Mouse (Mus musculus) small intestine, adult 2 months (tissue): ENCODE data around the gene Stag1. TPM values are rescaled to one million over a fixed set of nuclear protein-coding genes. Genes with fewer than 3 reads are reported as not detected.

ENCODE experiments used
- H3K27ac ChIP-seq: fragments of 200-500 bp; 2 replicates; pipeline ENCODE4 v1.5.1; 2012; ENCODE audit warnings: low read depth, low read length, control low read depth, inconsistent platforms; ENCODE audit not compliant: insufficient read depth
- H3K27me3 ChIP-seq: fragments of 200-500 bp; 2 replicates; pipeline ENCODE4 v1.6.1; 2012; ENCODE audit warnings: mild to moderate bottlenecking, moderate library complexity, low read length, inconsistent platforms; ENCODE audit not compliant: control insufficient read depth, insufficient read depth
- H3K36me3 ChIP-seq: fragments of 200-500 bp; 2 replicates; pipeline ENCODE4 v1.6.1; 2012; ENCODE audit warnings: mild to moderate bottlenecking, low read length, control low read depth, inconsistent platforms; ENCODE audit not compliant: control insufficient read depth, insufficient read depth
- H3K4me1 ChIP-seq: fragments of 200-500 bp; 2 replicates; pipeline ENCODE4 v1.6.1; 2012; ENCODE audit warnings: low read length, inconsistent platforms, mixed read lengths; ENCODE audit not compliant: control insufficient read depth, insufficient read depth, insufficient read length
- H3K4me3 ChIP-seq: fragments of 200-500 bp; 2 replicates; pipeline ENCODE4 v1.5.1; 2012; ENCODE audit warnings: low read depth, mild to moderate bottlenecking, control low read depth, inconsistent platforms, low read length, moderate library complexity
- CTCF ChIP-seq: fragments of 200-500 bp; IDR thresholded peaks from 2 replicates; pipeline ENCODE4 v1.5.1; 2012; ENCODE audit warnings: low read depth, mild to moderate bottlenecking, control low read depth, inconsistent platforms, low read length, moderate library complexity, mixed read lengths; ENCODE audit not compliant: insufficient replicate concordance, insufficient read length; ENCODE audit errors: extremely low read depth
- POLR2A ChIP-seq: fragments of 200-500 bp; IDR thresholded peaks from 2 replicates; pipeline ENCODE4 v1.6.1; 2012; ENCODE audit warnings: low read depth, mild to moderate bottlenecking, control low read depth, inconsistent platforms, low read length, moderate library complexity
- WGBS: fragments of 180-500 bp; shearing (Covaris S2); methylation state at CpG from one replicate; pipeline ENCODE4 v1.1.7; 2018; 5-methylcytosine and 5-hydroxymethylcytosine counted together
- polyA plus RNA-seq: library from polyadenylated mRNA; depleted of rRNA; stranded (reverse); fragments of >200 nt; gene quantifications from 2 replicates; pipeline ENCODE4 v1.2.3, GENCODE M21; 2012

Gene Stag1
- polyA plus RNA-seq, 1 experiment, result 0.89 TPM

DNA sequence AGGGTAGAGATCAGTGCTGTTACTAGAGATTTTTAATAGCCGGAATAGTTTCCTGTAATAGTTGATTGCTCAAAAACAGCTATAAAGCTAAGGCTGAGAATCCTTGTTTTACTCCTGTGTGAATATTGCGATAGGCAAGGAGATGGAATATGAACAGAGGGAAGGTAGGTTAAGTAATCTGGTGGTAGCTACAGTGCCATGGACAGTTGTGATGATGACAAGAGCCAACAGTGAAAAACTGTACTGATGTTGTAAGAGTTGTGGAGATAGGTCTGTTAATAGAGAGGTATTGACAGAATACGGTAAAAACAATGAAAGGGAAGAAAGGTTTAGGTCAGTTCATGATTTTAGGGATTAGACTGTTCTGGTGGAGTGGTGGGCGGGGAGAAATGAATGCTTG lies 58.5 kb downstream of the Stag1 start:
- H3K4me3 ChIP-seq, result no peak overlapping the region
- no peaks in the 10 kb centered on the region for H3K4me1 ChIP-seq
- no peaks in the 10 kb centered on the region for H3K36me3 ChIP-seq
- no peak overlapping the region for H3K27ac ChIP-seq
- 96% methylated on average over 4 of the region's 4 CpGs for WGBS
- TF ChIP-seq POLR2A (no peak), CTCF (no peak)
- H3K27me3 ChIP-seq, result no peaks in the 10 kb centered on the region

- Histone ChIP-seq H3K4me1 (no peaks in the 10 kb centered on the region), H3K36me3 (no peaks in the 10 kb centered on the region), H3K27ac (no peak overlapping the region), H3K4me3 (no peak overlapping the region), H3K27me3 (no peaks in the 10 kb centered on the region)
- TF ChIP-seq POLR2A, result no peak
Measured at GRCm38 (mm10) chr9:100660587-100660986, 63.0 kb downstream of the Stag1 start.

DNA sequence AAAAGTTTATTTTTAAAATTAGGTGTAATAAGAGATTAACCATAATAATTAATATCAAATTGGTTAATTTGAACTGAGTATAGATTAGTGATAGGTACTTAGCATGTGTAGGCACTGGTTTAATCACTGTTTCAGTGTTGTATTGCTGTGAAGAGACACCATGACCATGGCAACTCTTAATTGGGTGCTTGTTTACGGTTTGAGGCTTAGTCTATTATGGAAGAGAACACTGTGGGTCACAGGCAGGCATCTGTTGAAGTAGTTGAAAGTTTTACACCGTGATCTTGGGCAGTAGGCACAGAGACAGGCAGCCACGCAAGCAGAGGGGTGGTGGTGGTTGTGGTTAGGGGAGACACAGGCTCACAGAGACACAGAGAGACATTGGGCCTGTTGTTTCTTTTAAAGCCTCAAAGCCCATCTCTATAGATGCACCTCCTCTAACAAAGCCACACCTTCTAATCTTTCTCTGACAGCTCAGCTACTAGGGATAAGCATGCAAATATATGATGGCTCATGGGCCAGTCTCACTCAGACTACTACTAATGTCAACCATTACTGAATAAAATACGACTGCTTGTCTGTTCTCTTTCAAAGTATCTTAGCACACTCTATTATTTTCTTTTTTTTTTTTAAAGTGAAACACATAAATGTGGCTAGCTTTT lies 66.0 kb downstream of the Stag1 start:
- 82% methylated on average over 4 of the region's 4 CpGs for WGBS

DNA sequence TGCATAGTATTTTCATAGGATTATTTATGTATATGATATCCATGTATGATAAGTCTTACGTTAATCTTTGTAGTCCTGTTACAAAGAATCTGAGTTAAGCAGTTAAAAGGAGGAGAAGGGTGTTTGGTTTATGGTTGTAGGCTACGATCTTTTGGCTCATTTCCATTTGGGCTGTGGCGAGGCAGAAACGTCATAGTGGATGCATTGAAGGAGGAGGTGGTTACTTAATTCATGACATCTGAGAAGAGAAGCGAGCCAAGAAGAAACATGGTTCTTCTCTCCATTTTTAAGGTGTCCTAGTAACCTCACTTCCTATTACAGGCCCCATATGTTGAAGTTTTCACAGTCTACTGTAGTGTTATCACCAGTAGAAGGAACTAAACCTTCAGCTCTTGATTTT lies 72.6 kb downstream of the Stag1 start:
- no peak overlapping the region for H3K27ac ChIP-seq
- H3K4me1 ChIP-seq, result no peaks in the 10 kb centered on the region
- no peaks in the 10 kb centered on the region for H3K36me3 ChIP-seq
- H3K4me3 ChIP-seq, result no peak overlapping the region
- TF ChIP-seq CTCF (no peak), POLR2A (no peak)
- H3K27me3 ChIP-seq, result no peaks in the 10 kb centered on the region
- 30% methylated on average over 5 of the region's 5 CpGs for WGBS

More for the DNA sequence above, 66.0 kb downstream of the Stag1 start:
- Histone ChIP-seq H3K36me3 (no peaks in the 10 kb centered on the region), H3K27ac (no peak overlapping the region), H3K4me3 (no peak overlapping the region), H3K4me1 (no peaks in the 10 kb centered on the region), H3K27me3 (no peaks in the 10 kb centered on the region)
- TF ChIP-seq POLR2A (no peak), CTCF (no peak)

DNA sequence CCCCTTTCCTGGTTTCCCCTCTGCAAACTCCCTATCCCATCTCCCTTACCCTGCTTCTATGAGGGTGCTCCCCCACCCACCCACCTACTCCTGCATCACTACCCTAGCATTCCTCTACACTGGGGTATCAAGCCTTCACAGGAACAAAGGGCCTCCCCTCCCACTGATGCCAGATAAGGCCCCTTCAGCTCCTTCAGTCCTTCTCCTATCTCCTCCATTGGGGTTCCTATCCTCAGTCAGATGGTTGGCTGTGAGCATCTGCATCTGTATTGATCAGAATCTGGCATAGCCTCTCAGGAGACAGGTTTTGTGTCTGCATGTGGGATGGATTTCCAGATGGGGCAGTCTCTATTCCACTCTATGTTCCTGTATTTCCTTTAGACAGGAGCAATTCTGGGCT lies 81.4 kb downstream of the Stag1 start:
- H3K27me3 ChIP-seq, result no peaks in the 10 kb centered on the region
- no peak for TF ChIP-seq CTCF
- no peak for TF ChIP-seq POLR2A
- H3K36me3 ChIP-seq, result no peaks in the 10 kb centered on the region
- H3K4me1 ChIP-seq, result no peaks in the 10 kb centered on the region
- no peak overlapping the region for H3K27ac ChIP-seq
- H3K4me3 ChIP-seq, result no peak overlapping the region

GRCm38 (mm10) chr9:100682285-100682684 lies 84.7 kb downstream of the Stag1 start:
- no peak for TF ChIP-seq CTCF
- TF ChIP-seq POLR2A, result no peak
- no peaks in the 10 kb centered on the region for H3K36me3 ChIP-seq
- H3K4me1 ChIP-seq, result no peaks in the 10 kb centered on the region
- H3K27me3 ChIP-seq, result no peaks in the 10 kb centered on the region
- H3K4me3 ChIP-seq, result no peak overlapping the region
- H3K27ac ChIP-seq, result no peak overlapping the region

DNA sequence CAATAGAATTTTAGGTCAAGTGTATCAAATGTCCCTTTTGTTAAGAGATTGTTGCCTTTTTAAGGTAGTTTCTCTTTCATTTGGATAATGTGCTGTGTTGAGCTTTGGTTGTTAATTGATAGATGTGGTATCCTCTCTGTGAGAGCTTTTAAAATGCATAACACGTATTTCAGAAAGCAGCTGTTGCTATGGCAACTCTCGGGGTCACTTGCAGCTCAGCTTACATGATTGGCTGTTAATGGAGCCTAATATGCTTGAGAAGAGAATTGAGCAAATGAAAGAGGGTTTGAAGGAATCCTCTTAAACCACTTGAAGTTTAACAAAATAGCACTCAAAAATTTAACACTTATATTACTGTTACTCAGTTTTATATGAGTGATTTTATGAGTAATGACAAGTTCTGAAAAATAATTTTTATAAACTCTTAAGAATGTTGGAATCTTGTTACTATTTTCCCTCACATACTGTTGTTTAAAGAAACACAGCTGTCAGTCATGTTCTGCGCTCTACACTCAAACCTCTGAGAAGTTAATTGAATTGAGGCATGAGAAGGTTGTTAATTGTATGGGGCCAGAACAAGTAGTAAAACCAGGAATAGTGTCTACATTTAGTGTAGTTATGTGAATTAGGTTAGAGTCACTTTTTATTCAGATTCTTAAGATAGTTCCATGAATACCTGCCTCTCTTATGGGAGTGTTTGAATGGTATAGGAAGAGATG lies 88.3 kb downstream of the Stag1 start:
- Histone ChIP-seq H3K27ac (no peak overlapping the region), H3K27me3 (no peaks in the 10 kb centered on the region), H3K36me3 (no peaks in the 10 kb centered on the region), H3K4me1 (no peaks in the 10 kb centered on the region), H3K4me3 (no peak overlapping the region)
- TF ChIP-seq CTCF, result no peak
- no peak for TF ChIP-seq POLR2A
- WGBS, result 74% methylated on average over 3 of the region's 3 CpGs

GRCm38 (mm10) chr9:100689765-100690316 lies 92.2 kb downstream of the Stag1 start:
- H3K27me3 ChIP-seq, result no peaks in the 10 kb centered on the region
- 69% methylated on average over 3 of the region's 3 CpGs for WGBS

More at GRCm38 (mm10) chr9:100689765-100690316, 92.2 kb downstream of the Stag1 start:
- TF ChIP-seq POLR2A (no peak), CTCF (no peak)
- H3K27ac ChIP-seq, result no peak overlapping the region
- no peaks in the 10 kb centered on the region for H3K36me3 ChIP-seq
- H3K4me1 ChIP-seq, result no peaks in the 10 kb centered on the region
- no peak overlapping the region for H3K4me3 ChIP-seq
